Mouse (Mus musculus) brain, embryonic 14.5 days (tissue): ENCODE data around the gene Homer1.

Experiments
- CTCF ChIP-seq: fragments of 200-500 bp; IDR thresholded peaks from 2 replicates; pipeline ENCODE4 v1.5.1; 2012; ENCODE audit warnings: inconsistent platforms, mild to moderate bottlenecking, moderate library complexity, borderline replicate concordance; ENCODE audit not compliant: insufficient read depth, insufficient read length; ENCODE audit errors: extremely low read depth
- POLR2A ChIP-seq: fragments of 200-500 bp; IDR thresholded peaks from 2 replicates; pipeline ENCODE4 v1.6.1; 2012; ENCODE audit warnings: mild to moderate bottlenecking, inconsistent platforms, borderline replicate concordance; ENCODE audit not compliant: poor library complexity, insufficient read depth, insufficient read length, severe bottlenecking; ENCODE audit errors: extremely low read depth

GRCm38 (mm10) chr13:93399710-93400216 is 100.3 kb downstream of the Homer1 start:
- no peak for TF ChIP-seq POLR2A
- no peak for TF ChIP-seq CTCF
